Mouse (Mus musculus) heart, adult 2 months (tissue): ENCODE measurements around the gene Cyb5r4. TPM values are rescaled to one million over a fixed set of nuclear protein-coding genes. Genes with fewer than 3 reads are reported as not detected.

Source experiments
- DNase-seq, 2 experiments: peaks; one replicate each; pipeline ENCODE4 v3.0.0; 2021
- H3K27ac ChIP-seq: fragments of 200-600 bp; 2 replicates; pipeline ENCODE4 v1.8.1; 2022
- H3K27me3 ChIP-seq: fragments of 200-500 bp; 2 replicates; pipeline ENCODE4 v1.6.1; 2012; ENCODE audit warnings: mild to moderate bottlenecking, low read length, inconsistent platforms, mixed read lengths; ENCODE audit not compliant: control insufficient read depth, insufficient read depth
- H3K36me3 ChIP-seq: fragments of 200-500 bp; 2 replicates; pipeline ENCODE4 v1.6.1; 2012; ENCODE audit warnings: low read length, inconsistent platforms; ENCODE audit not compliant: control insufficient read depth, insufficient read depth
- H3K4me1 ChIP-seq: fragments of 200-500 bp; 2 replicates; pipeline ENCODE4 v1.6.1; 2011; ENCODE audit warnings: low read length; ENCODE audit not compliant: control insufficient read depth, insufficient read depth
- H3K4me3 ChIP-seq: fragments of 200-600 bp; 2 replicates; pipeline ENCODE4 v1.8.1; 2022
- H3K79me2 ChIP-seq: fragments of 200-500 bp; replicated peaks from 2 replicates; pipeline ENCODE4 v1.6.1; 2012; ENCODE audit warnings: mild to moderate bottlenecking, inconsistent platforms, low read length, moderate library complexity, mixed read lengths; ENCODE audit not compliant: control insufficient read depth, insufficient read depth
- H3K9ac ChIP-seq: fragments of 200-500 bp; 2 replicates; pipeline ENCODE4 v1.6.1; 2012; ENCODE audit warnings: low read depth, mild to moderate bottlenecking, control low read depth, inconsistent platforms, low read length, mixed read lengths
- CTCF ChIP-seq: fragments of 200-600 bp; IDR thresholded peaks from 2 replicates; pipeline ENCODE4 v1.8.1; 2022; ENCODE audit warnings: antibody characterized with exemption, mild to moderate bottlenecking, moderate library complexity
- EP300 ChIP-seq: fragments of 200-500 bp; IDR thresholded peaks from 2 replicates; pipeline ENCODE4 v1.6.1; 2011; ENCODE audit warnings: low read depth, low read length, control low read depth; ENCODE audit not compliant: insufficient read depth
- POLR2A ChIP-seq: fragments of 200-500 bp; IDR thresholded peaks from 2 replicates; pipeline ENCODE4 v1.6.1; 2011; ENCODE audit warnings: mild to moderate bottlenecking, low read depth, low read length, control low read depth; ENCODE audit not compliant: insufficient read depth
- WGBS: fragments of 180-500 bp; shearing (Covaris S2); methylation state at CpG from one replicate; pipeline ENCODE4 v1.1.7; 2018; 5-methylcytosine and 5-hydroxymethylcytosine counted together
- intact Hi-C: fragments of 180-260 bp; cut with DNase I; formaldehyde crosslinking; loops from one replicate; pipeline ENCODE4 v1.15.1; 2025
- polyA plus RNA-seq: library from polyadenylated mRNA; depleted of rRNA; stranded (reverse); fragments of >200 nt; gene quantifications from 2 replicates; pipeline ENCODE4 v1.2.3, GENCODE M21; 2012
- total RNA-seq, 2 experiments: library from RNA; stranded (reverse); gene quantifications; 2 replicates each; pipeline ENCODE4 v1.2.3; 2021

The Cyb5r4 gene
- total and polyA plus RNA-seq, 3 experiments = 7.9 to 31.3 (median 27.6) TPM

DNA sequence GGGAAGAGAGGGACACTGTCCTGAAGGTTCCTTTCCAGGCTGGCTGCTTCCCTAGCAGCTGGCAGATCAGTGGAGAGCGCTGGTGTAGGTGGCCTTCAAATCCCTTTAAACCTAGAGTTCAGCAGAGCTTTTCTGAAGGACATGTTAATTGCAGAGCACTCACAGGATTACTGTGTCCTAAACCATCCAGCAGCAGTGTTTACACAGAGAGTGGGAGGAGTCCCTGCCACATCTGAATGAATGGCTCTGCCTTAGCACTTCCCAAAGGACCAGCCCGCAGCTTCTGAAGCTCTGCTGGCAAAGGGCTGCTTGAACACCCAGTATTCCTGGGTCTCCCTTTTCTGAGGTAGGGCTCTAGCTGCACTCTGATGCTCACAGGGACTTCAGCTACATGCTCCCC, 56.1 kb downstream of the Cyb5r4 start:
- Histone ChIP-seq H3K9ac (no peak overlapping the region), H3K4me1 (no peaks in the 10 kb centered on the region), H3K27ac (no peak overlapping the region), H3K27me3 (no peaks in the 10 kb centered on the region), H3K36me3 (no peaks in the 10 kb centered on the region), H3K79me2 (no peaks in the 10 kb centered on the region), H3K4me3 (no peak overlapping the region)
- no peak for TF ChIP-seq POLR2A
- no peak for TF ChIP-seq EP300
- no peak for TF ChIP-seq CTCF
- DNase-seq = no peak
- intact Hi-C loops = no loop called here
- WGBS = 43% methylated on average over 2 of the region's 2 CpGs

DNA sequence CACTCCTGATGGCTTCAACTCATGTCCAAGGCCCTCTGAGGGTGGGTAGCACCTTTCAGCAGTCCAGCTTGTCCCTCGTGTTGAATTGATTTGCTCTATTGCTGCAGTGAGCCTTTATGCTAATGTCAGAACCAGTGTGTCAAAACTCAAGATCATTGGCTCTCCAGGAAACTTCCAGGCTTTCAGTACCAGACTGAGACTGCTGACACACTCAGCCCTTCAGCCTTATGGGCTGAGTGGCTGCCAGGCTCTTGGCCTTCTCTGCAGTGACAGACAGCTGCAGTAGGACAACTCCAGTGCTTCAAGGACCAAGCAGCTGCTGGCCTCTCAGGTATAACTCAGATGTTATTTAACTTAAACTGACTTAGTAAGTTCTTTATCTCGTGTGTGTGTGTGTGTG, 57.7 kb downstream of the Cyb5r4 start:
- Histone ChIP-seq H3K27me3 (no peaks in the 10 kb centered on the region), H3K27ac (no peak overlapping the region), H3K4me1 (no peaks in the 10 kb centered on the region), H3K36me3 (no peaks in the 10 kb centered on the region), H3K4me3 (no peak overlapping the region), H3K9ac (no peak overlapping the region), H3K79me2 (no peaks in the 10 kb centered on the region)
- TF ChIP-seq EP300 (no peak), POLR2A (no peak), CTCF (no peak)
- 64% methylated on average over 2 of the region's 2 CpGs for WGBS
- intact Hi-C loops = no loop called here
- DNase-seq = peak in 1 of 2 experiments; percentile 26

DNA sequence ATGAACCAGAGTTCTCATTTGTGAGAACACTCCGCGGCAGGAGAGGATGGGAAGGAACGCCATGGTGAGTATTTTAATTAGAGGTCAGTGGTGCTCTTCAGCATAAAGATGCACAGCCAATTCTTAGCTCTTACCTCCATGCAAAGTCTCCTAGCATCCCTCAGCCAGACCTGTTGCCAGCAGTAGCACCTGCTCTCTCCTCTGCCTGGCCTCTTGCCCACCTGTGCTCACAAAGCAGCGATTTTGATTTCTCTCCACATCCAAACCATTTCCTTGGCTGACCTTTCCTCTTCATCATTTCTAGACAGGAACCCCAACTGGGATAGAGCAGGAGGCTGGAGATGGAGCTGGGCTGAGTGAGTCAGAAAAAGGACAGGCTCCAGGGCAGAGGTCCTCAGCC, 65.2 kb downstream of the Cyb5r4 start:
- H3K27ac ChIP-seq = no peak overlapping the region
- H3K36me3 ChIP-seq = no peaks in the 10 kb centered on the region
- H3K4me3 ChIP-seq = no peak overlapping the region
- TF ChIP-seq POLR2A (no peak), EP300 (no peak), CTCF (no peak)
- intact Hi-C loops = no loop called here
- DNase-seq = no peak
- WGBS = 82% methylated on average over 4 of the region's 4 CpGs
- H3K79me2 ChIP-seq = no peaks in the 10 kb centered on the region
- H3K27me3 ChIP-seq = no peaks in the 10 kb centered on the region
- H3K4me1 ChIP-seq = no peaks in the 10 kb centered on the region
- H3K9ac ChIP-seq = no peak overlapping the region

DNA sequence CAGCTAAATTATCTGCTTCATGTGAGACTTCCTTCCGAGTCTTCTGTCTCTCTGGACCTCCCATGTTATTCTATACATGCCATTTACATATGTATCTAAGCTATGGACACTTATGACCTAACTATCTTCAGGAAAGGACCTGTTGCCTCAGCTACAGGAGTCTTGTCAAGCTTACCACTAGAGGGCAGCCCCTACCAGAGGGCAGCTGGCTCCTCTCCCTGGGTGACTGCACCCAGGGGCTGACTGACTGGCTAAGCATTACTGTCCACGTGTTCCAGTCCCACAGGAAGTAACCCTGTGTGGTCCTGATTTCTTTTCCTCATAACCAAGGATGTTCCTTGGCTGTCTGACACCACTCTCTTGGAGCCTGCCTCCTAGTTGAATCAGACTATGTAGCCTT, 76.2 kb downstream of the Cyb5r4 start:
- intact Hi-C loops = loop anchor here (5.0 kb wide), 1 partner anchor 149 kb away; no protein-coding TSS in a partner anchor
- Histone ChIP-seq H3K4me3 (no peak overlapping the region), H3K9ac (no peak overlapping the region), H3K27me3 (no peaks in the 10 kb centered on the region), H3K4me1 (no peaks in the 10 kb centered on the region), H3K79me2 (no peaks in the 10 kb centered on the region), H3K27ac (no peak overlapping the region), H3K36me3 (no peaks in the 10 kb centered on the region)
- peak in 1 of 2 experiments; percentile 14 for DNase-seq
- 30% methylated on average over 2 of the region's 2 CpGs for WGBS
- TF ChIP-seq CTCF (peak; percentile 76), POLR2A (no peak)

DNA sequence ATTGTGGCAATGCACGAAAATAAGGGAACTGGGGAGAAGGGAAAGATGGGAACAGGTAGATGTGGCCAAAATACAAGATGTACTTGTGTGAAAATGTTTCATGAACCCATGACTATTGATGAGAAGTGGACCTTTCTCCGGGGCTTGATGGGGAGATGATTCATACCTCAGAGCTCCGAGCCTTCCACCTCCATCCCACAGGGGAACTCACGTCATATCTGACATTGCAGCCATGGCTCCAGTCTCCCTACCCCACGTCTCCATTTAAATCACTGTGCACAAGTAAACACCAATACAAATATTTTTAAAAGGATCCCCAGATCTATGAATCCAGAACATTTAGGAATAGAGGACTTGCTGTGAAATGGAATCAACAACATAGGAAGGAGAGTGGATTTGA, 93.2 kb downstream of the Cyb5r4 start:
- no peak overlapping the region for H3K27ac ChIP-seq
- H3K4me1 ChIP-seq = no peaks in the 10 kb centered on the region
- no peak for DNase-seq
- no peak overlapping the region for H3K4me3 ChIP-seq
- no peaks in the 10 kb centered on the region for H3K36me3 ChIP-seq
- H3K79me2 ChIP-seq = no peaks in the 10 kb centered on the region
- TF ChIP-seq CTCF (no peak), EP300 (no peak), POLR2A (no peak)
- 55% methylated on average over 5 of the region's 5 CpGs for WGBS
- no peaks in the 10 kb centered on the region for H3K27me3 ChIP-seq
- H3K9ac ChIP-seq = no peak overlapping the region
- intact Hi-C loops = no loop called here

DNA sequence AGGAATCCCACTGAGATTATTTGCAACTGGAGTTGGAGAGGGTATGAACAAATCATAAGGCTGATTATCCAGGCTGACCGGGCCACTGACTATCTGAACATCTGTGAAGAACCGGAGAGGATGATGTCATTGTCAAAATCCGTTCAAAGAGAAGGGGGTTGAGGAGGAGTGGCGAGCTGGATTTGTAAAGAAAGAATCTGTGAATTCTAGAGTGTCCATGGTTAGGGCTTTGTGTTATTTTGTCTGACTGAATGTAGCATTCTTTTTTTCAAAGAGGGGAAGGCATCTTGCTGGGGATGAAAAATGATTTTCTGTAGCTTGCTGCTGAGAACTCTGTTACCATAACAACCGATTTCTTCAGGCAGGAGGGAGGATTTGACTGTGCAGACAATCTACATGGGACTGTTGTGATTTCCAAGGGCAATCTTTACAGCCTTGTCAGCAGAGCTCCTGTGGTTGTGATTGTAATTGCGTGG, 93.7 kb downstream of the Cyb5r4 start:
- Histone ChIP-seq H3K4me3 (no peak overlapping the region), H3K36me3 (no peaks in the 10 kb centered on the region), H3K4me1 (no peaks in the 10 kb centered on the region), H3K27me3 (no peaks in the 10 kb centered on the region), H3K27ac (no peak overlapping the region), H3K9ac (no peak overlapping the region), H3K79me2 (no peaks in the 10 kb centered on the region)
- 40% methylated on average over 6 of the region's 6 CpGs for WGBS
- DNase-seq = no peak
- intact Hi-C loops = no loop called here
- TF ChIP-seq CTCF = no peak
- TF ChIP-seq EP300 = no peak
- no peak for TF ChIP-seq POLR2A
